Mouse (Mus musculus) adipocyte (in vitro differentiated cells): Measurements from ENCODE around the gene Dennd1c.
"Not testable (repeated sequence)": the region's sequence is repeated elsewhere in the genome, so short reads cannot be mapped to it uniquely, and the experiment has no call there.

Experiments
- DNase-seq: peaks from one replicate; pipeline ENCODE4 v3.0.0-alpha.2; 2016; ENCODE audit warnings: low spot score

The Dennd1c gene

DNA sequence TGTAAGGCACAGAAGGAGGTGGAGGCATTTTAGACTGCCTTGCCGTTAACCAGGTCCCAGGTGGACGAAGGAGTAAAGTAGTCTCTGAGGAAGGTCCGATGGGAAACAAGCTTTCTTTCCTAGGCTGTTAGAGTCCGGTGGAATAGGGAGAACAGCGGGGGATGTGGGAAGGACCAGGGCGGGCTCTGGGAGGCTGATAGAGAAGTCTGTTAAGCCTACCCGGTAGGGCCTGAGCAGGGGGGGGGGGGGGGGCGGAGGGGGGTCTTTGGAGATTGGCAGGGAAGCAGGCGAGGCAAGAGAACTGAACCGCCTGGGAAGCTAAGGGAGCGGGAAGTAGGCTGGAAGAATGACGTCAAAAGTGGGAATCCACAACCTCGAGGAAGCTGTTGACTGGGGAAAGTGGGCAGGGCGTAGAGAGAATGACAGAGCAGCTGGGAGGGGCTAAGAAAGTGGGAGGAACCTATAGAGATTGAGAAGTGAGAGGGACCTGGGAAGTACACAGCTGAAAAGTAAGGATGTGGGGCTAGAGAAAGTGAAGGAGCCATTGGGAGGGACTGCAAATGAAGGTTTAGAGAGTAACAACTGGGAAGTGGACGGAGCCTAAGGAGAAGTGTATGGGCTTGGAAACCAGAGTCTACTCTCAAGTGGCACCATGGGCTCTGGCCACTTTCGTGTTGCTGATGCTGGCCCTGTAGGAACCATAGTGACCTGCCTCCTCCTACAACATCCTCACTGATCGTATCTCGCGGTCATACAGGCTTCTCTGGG, 17.7 kb upstream of the Dennd1c start:
- DNase-seq, result no peak

- DNase-seq, result peak; percentile 41
Observed at GRCm38 (mm10) chr17:57094222-57094621, 15.9 kb upstream of the Dennd1c start.

- no peak for DNase-seq
Observed at GRCm38 (mm10) chr17:57087049-57087832, 8.9 kb upstream of the Dennd1c start, which contains the start of gene Tubb4a. TSS of gene Tubb4a (minus strand) at chr17:57087782.

DNA sequence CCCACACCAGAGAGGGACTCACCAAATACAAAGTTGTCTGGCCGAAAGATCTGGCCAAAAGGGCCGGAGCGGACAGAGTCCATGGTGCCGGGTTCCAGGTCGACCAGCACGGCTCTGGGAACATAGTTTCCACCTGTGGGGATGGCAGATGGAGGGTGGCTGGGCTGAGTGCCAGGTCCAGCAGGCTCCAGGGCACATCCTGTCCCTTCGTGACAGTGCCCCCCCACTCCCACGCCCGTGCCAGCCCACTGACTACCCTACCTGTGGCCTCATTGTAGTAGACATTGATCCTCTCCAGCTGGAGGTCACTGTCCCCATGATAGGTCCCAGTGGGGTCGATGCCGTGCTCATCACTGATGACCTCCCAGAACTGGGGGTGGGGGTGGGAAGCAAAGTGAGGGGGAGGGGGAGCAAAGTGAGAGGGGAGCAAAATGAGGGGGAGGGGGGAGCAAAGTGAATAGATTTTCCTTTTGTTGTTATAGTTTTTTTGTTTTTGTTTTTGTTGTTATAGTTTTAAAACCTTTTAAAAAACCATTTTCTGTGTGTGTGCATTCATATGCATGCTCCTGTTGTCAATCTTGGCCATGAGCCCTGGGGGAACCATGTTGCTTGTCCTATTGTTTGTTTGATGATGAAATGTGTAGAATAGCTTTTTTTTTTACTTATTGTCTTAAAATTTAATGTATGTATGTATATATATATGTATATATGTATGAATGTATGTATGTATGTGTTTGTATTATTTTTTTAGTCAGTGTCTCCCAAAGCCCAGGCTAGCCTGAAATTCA, 7.8 kb upstream of the Dennd1c start:
- no peak for DNase-seq

- no peak for DNase-seq
Observed at GRCm38 (mm10) chr17:57082481-57082880, 4.2 kb upstream of the Dennd1c start.

- no peak for DNase-seq
Observed at GRCm38 (mm10) chr17:57081234-57081842, 3.0 kb upstream of the Dennd1c start.

- no peak for DNase-seq
Observed at GRCm38 (mm10) chr17:57079919-57080318, 1.6 kb upstream of the Dennd1c start.

- no peak for DNase-seq
Observed at GRCm38 (mm10) chr17:57076916-57077315, 1.4 kb downstream of the Dennd1c start.

- DNase-seq, result no peak
Observed at GRCm38 (mm10) chr17:57070699-57071098, 7.6 kb downstream of the Dennd1c start.

DNA sequence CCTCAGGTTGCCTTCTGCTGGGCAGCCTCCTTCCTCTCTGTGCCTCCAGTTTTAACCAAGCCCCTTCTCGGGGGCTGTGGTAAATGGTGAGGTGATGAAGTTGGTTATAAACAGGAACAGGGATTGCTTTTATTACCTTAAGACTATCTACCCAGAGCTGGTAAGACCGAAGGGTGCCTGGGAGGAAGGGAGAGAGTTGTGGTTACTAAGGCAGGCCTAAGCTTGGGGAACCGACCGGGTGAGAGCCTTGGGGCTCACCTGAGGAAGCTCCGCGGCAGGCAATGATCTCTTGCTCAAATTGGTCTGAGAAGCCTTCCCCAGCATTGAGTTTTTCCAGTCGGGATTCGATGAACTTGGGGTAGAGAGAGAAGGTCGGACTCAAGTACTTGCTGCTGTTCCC, 8.0 kb downstream of the Dennd1c start:
- DNase-seq, result no peak

DNA sequence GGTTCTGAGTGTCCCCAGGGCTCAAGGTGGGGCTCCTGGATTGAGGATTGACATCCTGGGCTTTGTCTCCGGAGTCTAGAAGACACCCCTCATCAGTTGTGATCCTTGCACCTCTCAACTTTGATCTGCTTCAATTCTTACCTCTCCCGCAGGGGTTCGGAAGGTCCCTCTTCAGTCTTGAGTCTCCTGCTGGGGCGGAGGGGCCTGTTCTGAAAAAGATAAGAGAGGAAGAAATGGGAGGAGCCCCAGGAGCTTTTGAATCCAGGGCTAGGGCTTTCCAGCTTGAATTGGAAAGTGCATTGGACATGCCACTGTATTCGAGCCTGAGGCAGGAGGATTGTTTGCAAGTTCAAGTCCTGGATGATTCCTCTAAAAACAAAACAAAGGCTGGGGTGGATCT, 11.4 kb downstream of the Dennd1c start:
- no peak for DNase-seq

- DNase-seq, result no peak
Observed at GRCm38 (mm10) chr17:57063031-57063430, 15.3 kb downstream of the Dennd1c start.

- DNase-seq, result no peak
Observed at GRCm38 (mm10) chr17:57062548-57062947, 15.8 kb downstream of the Dennd1c start.

GRCm38 (mm10) chr17:57062011-57062521, 16.2 kb downstream of the Dennd1c start:
- no peak for DNase-seq

GRCm38 (mm10) chr17:57061069-57061468, 17.2 kb downstream of the Dennd1c start:
- DNase-seq, result no peak

- DNase-seq, result peak; percentile 63
Observed at GRCm38 (mm10) chr17:57060231-57060801, 18.0 kb downstream of the Dennd1c start.

- no peak for DNase-seq
Observed at GRCm38 (mm10) chr17:57059486-57059977, 18.8 kb downstream of the Dennd1c start, which contains the start of gene Slc25a23. TSS of gene Slc25a23 (minus strand) at chr17:57059863.

GRCm38 (mm10) chr17:57058891-57059485, 19.3 kb downstream of the Dennd1c start, which contains the start of gene Crb3:
TSS of gene Crb3 (plus strand) at chr17:57059105.
- no peak for DNase-seq

- DNase-seq, result no peak
Observed at GRCm38 (mm10) chr17:57056246-57056645, 22.1 kb downstream of the Dennd1c start.

GRCm38 (mm10) chr17:57051679-57052078, 26.6 kb downstream of the Dennd1c start:
- DNase-seq, result not testable (repeated sequence)

- no peak for DNase-seq
Observed at GRCm38 (mm10) chr17:57048816-57049215, 29.5 kb downstream of the Dennd1c start.
